Mouse (Mus musculus) MEL (cell line): ENCODE measurements around the gene Gm9922. TPM values are rescaled to one million over a fixed set of nuclear protein-coding genes. Genes with fewer than 3 reads are reported as not detected.

Source experiments
- DNase-seq: peaks from one replicate; pipeline ENCODE4 v3.0.0; 2011; ENCODE audit warnings: low read depth, low spot score
- H3K27ac ChIP-seq: 2 replicates; pipeline ENCODE4 v1.5.1; 2012; ENCODE audit warnings: low read depth, mild to moderate bottlenecking, control low read depth, low read length, moderate library complexity; ENCODE audit not compliant: control insufficient read depth
- H3K27me3 ChIP-seq, 2 experiments: fragments of 150-350 bp in 1 of 2; sonication (generic) in 1 of 2; 2 replicates each; pipeline ENCODE4 v1.6.1; 2012; ENCODE audit warnings: low read length in 2 of 2, mild to moderate bottlenecking in 2 of 2, improper control_type of control experiment in 1 of 2, moderate library complexity in 1 of 2; ENCODE audit not compliant: insufficient read depth in 2 of 2, control insufficient read depth in 1 of 2
- H3K36me3 ChIP-seq, 2 experiments: 2 replicates each; pipeline ENCODE4 v1.6.1; 2012 to 2014; ENCODE audit warnings: low read length in 2 of 2, improper control_type of control experiment in 1 of 2, inconsistent platforms in 1 of 2, mild to moderate bottlenecking in 1 of 2; ENCODE audit not compliant: insufficient read depth in 2 of 2, control insufficient read depth in 1 of 2
- H3K4me1 ChIP-seq, 2 experiments: fragments of 150-350 bp in 1 of 2; sonication (generic) in 1 of 2; 2 replicates each; pipeline ENCODE4 v1.6.1; 2012; ENCODE audit warnings: low read length in 2 of 2, improper control_type of control experiment in 1 of 2, mild to moderate bottlenecking in 1 of 2; ENCODE audit not compliant: insufficient read depth in 2 of 2, control insufficient read depth in 1 of 2
- H3K4me3 ChIP-seq, 2 experiments: fragments of 150-350 bp in 1 of 2; sonication (generic) in 1 of 2; 2 replicates each; pipeline ENCODE4 v1.5.1; 2012; ENCODE audit warnings: low read depth in 2 of 2, low read length in 2 of 2, mild to moderate bottlenecking in 2 of 2, moderate library complexity in 2 of 2, control low read depth in 1 of 2, improper control_type of control experiment in 1 of 2; ENCODE audit not compliant: control insufficient read depth in 1 of 2, insufficient read depth in 1 of 2
- H3K79me2 ChIP-seq: 2 replicates; pipeline ENCODE4 v1.6.1; 2012; ENCODE audit warnings: mild to moderate bottlenecking, low read length, moderate library complexity; ENCODE audit not compliant: control insufficient read depth, poor library complexity, insufficient read depth
- H3K9ac ChIP-seq: 2 replicates; pipeline ENCODE4 v1.6.1; 2012; ENCODE audit warnings: low read depth, mild to moderate bottlenecking, control low read depth, low read length, moderate library complexity; ENCODE audit not compliant: control insufficient read depth, poor library complexity, severe bottlenecking
- H3K9me3 ChIP-seq: fragments of 150-350 bp; sonication (generic); replicated peaks from 2 replicates; pipeline ENCODE4 v1.6.1; 2012; ENCODE audit warnings: mild to moderate bottlenecking, low read length, improper control_type of control experiment, moderate library complexity; ENCODE audit not compliant: insufficient read depth
- CHD1 ChIP-seq: IDR thresholded peaks from 2 replicates; pipeline ENCODE4 v1.6.1; 2012; ENCODE audit warnings: low read depth, mild to moderate bottlenecking, inconsistent platforms, low read length, improper control_type of control experiment
- CTCF ChIP-seq, 3 experiments: IDR thresholded peaks in 2 of 3; conservative IDR thresholded peaks in 1 of 3; 2 replicates each; pipeline ENCODE4 v1.5.1; 2011 to 2012; ENCODE audit warnings: low read length in 3 of 3, low read depth in 2 of 3, mild to moderate bottlenecking in 2 of 3, improper control_type of control experiment in 1 of 3, inconsistent platforms in 1 of 3, mixed read lengths in 1 of 3, moderate library complexity in 1 of 3; ENCODE audit not compliant: control insufficient read depth in 1 of 3, insufficient read depth in 1 of 3, poor library complexity in 1 of 3, severe bottlenecking in 1 of 3
- E2F4 ChIP-seq: IDR thresholded peaks from 2 replicates; pipeline ENCODE4 v1.6.1; 2011; ENCODE audit warnings: low read depth, low read length, improper control_type of control experiment, borderline replicate concordance
- EP300 ChIP-seq, 2 experiments: IDR thresholded peaks; 2 replicates each; pipeline ENCODE4 v1.6.1; 2011; ENCODE audit warnings: improper control_type of control experiment in 2 of 2, low read length in 2 of 2, low read depth in 1 of 2, mild to moderate bottlenecking in 1 of 2
- GABPA ChIP-seq: IDR thresholded peaks from 2 replicates; pipeline ENCODE4 v1.6.1; 2012; ENCODE audit warnings: low read depth, mild to moderate bottlenecking, inconsistent platforms, low read length, improper control_type of control experiment, moderate library complexity
- GATA1 ChIP-seq: IDR thresholded peaks from 2 replicates; pipeline ENCODE4 v1.6.1; 2011; ENCODE audit warnings: low read depth, low read length, improper control_type of control experiment
- KAT2A ChIP-seq: conservative IDR thresholded peaks from 2 replicates; pipeline ENCODE4 v1.6.1; 2012; ENCODE audit warnings: low read depth, low read length, improper control_type of control experiment, inconsistent platforms
- MAFK ChIP-seq: IDR thresholded peaks from 2 replicates; pipeline ENCODE4 v1.6.1; 2011; ENCODE audit warnings: low read depth, mild to moderate bottlenecking, low read length, improper control_type of control experiment, borderline replicate concordance
- MEF2A ChIP-seq: IDR thresholded peaks from 2 replicates; pipeline ENCODE4 v1.6.1; 2014; ENCODE audit warnings: low read depth, mild to moderate bottlenecking, inconsistent platforms, low read length, improper control_type of control experiment; ENCODE audit not compliant: poor library complexity, insufficient replicate concordance, severe bottlenecking; ENCODE audit errors: extremely low read depth
- MXI1 ChIP-seq: IDR thresholded peaks from 2 replicates; pipeline ENCODE4 v1.6.1; 2011; ENCODE audit warnings: mild to moderate bottlenecking, low read depth, low read length, improper control_type of control experiment
- MYB ChIP-seq: IDR thresholded peaks from 2 replicates; pipeline ENCODE4 v1.6.1; 2011; ENCODE audit warnings: mild to moderate bottlenecking, low read depth, low read length, improper control_type of control experiment
- NELFE ChIP-seq: IDR thresholded peaks from 2 replicates; pipeline ENCODE4 v1.6.1; 2011; ENCODE audit warnings: low read depth, low read length, improper control_type of control experiment
- POLR2A ChIP-seq, 2 experiments: IDR thresholded peaks; 2 replicates each; pipeline ENCODE4 v1.6.1; 2011 to 2012; ENCODE audit warnings: low read length in 2 of 2, mild to moderate bottlenecking in 2 of 2, control low read depth in 1 of 2, improper control_type of control experiment in 1 of 2, low read depth in 1 of 2, moderate library complexity in 1 of 2; ENCODE audit not compliant: control insufficient read depth in 1 of 2, insufficient read depth in 1 of 2, poor library complexity in 1 of 2
- POLR2AphosphoS2 ChIP-seq: IDR thresholded peaks from 2 replicates; pipeline ENCODE4 v1.6.1; 2011; ENCODE audit warnings: low read length, improper control_type of control experiment
- POLR2AphosphoS5 ChIP-seq: IDR thresholded peaks from 2 replicates; pipeline ENCODE4 v1.6.1; 2012; ENCODE audit warnings: low read depth, borderline replicate concordance, mild to moderate bottlenecking, inconsistent platforms, low read length, moderate library complexity, mixed read lengths
- RAD21 ChIP-seq: IDR thresholded peaks from 2 replicates; pipeline ENCODE4 v1.6.1; 2011; ENCODE audit warnings: mild to moderate bottlenecking, low read depth, low read length, improper control_type of control experiment
- SMC3 ChIP-seq: IDR thresholded peaks from 2 replicates; pipeline ENCODE4 v1.6.1; 2011; ENCODE audit warnings: low read depth, low read length, improper control_type of control experiment
- TAL1 ChIP-seq: IDR thresholded peaks from 2 replicates; pipeline ENCODE4 v1.6.1; 2012; ENCODE audit warnings: mild to moderate bottlenecking, inconsistent platforms, low read length, moderate library complexity, mixed read lengths
- TBP ChIP-seq: IDR thresholded peaks from 2 replicates; pipeline ENCODE4 v1.8.0; 2011; ENCODE audit warnings: low read depth, low read length, improper control_type of control experiment
- TCF12 ChIP-seq: IDR thresholded peaks from 2 replicates; pipeline ENCODE4 v1.6.1; 2014; ENCODE audit warnings: low read depth, mild to moderate bottlenecking, inconsistent platforms, low read length, improper control_type of control experiment, moderate library complexity
- USF1 ChIP-seq: IDR thresholded peaks from 2 replicates; pipeline ENCODE4 v1.6.1; 2014; ENCODE audit warnings: low read depth, mild to moderate bottlenecking, inconsistent platforms, low read length, improper control_type of control experiment, moderate library complexity
- ZC3H11A ChIP-seq: IDR thresholded peaks from 2 replicates; pipeline ENCODE4 v1.6.1; 2012; ENCODE audit warnings: low read depth, mild to moderate bottlenecking, inconsistent platforms, low read length, improper control_type of control experiment
- ZMIZ1 ChIP-seq: IDR thresholded peaks from 2 replicates; pipeline ENCODE4 v1.6.1; 2012; ENCODE audit warnings: low read depth, mild to moderate bottlenecking, inconsistent platforms, low read length, improper control_type of control experiment, moderate library complexity
- ZNF384 ChIP-seq: IDR thresholded peaks from 2 replicates; pipeline ENCODE4 v1.6.1; 2012; ENCODE audit warnings: low read depth, mild to moderate bottlenecking, inconsistent platforms, low read length, improper control_type of control experiment
- polyA plus RNA-seq, 2 experiments: library from polyadenylated mRNA; stranded (reverse) in 1 of 2; unstranded in 1 of 2; fragments of >175 nt in 1 of 2; fragments of >200 nt in 1 of 2; gene quantifications; 2 replicates each; pipeline versions ENCODE4 v1.2.1 to v1.2.4; 2012; ENCODE audit warnings: low replicate concordance in 2 of 2, low read depth in 1 of 2; ENCODE audit not compliant: insufficient read length in 2 of 2, insufficient read depth in 1 of 2, missing spikeins in 1 of 2
- total RNA-seq: library from RNA; depleted of rRNA; stranded (reverse); fragments of 300-350 nt; gene quantifications from 2 replicates; pipeline ENCODE4 v1.2.3, GENCODE M21; 2012

Gene Gm9922
- total and polyA plus RNA-seq, 3 experiments = not detected

DNA sequence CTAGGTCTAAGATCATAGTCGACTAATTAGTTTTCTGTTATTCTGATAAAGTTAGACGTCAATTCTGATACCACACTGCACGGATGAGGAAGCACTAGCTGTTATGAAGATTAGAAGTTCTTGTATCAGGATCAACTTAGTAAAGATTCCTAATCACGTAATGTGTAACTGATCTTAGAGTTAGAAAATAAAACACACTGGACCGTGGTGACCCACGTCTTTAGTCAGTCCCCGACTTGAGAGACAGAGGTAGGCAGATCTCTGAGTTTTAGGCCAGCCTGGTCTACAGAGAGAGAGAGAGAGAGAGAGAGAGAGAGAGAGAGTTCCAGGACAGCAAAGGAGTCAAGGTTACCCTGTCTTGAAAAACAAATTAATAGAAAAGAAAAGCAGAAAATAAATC, 18.8 kb upstream of the Gm9922 start:
- Histone ChIP-seq H3K27ac (no peak overlapping the region), H3K79me2 (no peaks in the 10 kb centered on the region), H3K4me1 (no peaks in the 10 kb centered on the region)

DNA sequence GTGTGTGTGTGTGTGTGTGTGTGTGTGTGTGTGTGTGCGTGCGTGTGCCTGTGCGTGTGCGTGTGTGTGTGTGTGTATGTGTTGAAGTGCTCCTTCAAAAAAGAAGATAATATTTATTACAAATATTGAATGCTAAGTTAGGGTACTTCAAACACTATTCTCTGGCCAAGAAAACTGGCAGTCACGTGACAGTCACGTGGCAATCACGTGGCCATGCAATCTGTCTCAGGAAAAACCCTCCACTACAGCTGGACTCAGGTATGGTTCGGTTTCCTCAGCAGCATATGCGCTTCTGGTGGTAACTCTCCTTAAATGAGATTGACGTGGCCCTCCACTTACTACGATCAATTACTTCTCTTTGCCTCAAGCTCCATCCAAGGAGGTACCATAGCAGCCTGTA, 18.2 kb upstream of the Gm9922 start:
- Histone ChIP-seq H3K27ac (no peak overlapping the region), H3K4me1 (no peaks in the 10 kb centered on the region)
- TF ChIP-seq ZMIZ1 (no peak), TAL1 (no peak), CHD1 (no peak), KAT2A (no peak), USF1 (peak; percentile 32; the same call in 1 of the 2 replicates), POLR2AphosphoS2 (no peak)
- TF ChIP-seq, all 39 proteins: peak for 1
- Histone ChIP-seq H3K36me3 (no peaks in the 10 kb centered on the region), H3K27me3 (no peaks in the 10 kb centered on the region), H3K79me2 (no peaks in the 10 kb centered on the region), H3K9ac (no peak overlapping the region), H3K9me3 (no peaks in the 10 kb centered on the region), H3K4me3 (no peak overlapping the region)
- DNase-seq = no peak

More for the DNA sequence above, 18.8 kb upstream of the Gm9922 start:
- DNase-seq = no peak
- no peak overlapping the region for H3K4me3 ChIP-seq
- no peaks in the 10 kb centered on the region for H3K9me3 ChIP-seq
- no peaks in the 10 kb centered on the region for H3K27me3 ChIP-seq
- H3K9ac ChIP-seq = no peak overlapping the region
- no peaks in the 10 kb centered on the region for H3K36me3 ChIP-seq
- no peak for TF ChIP-seq ZC3H11A
- TF ChIP-seq MAFK = no peak
- no peak for TF ChIP-seq GABPA
- TF ChIP-seq MYB = no peak
- TF ChIP-seq TBP = no peak
- no peak for TF ChIP-seq ZMIZ1
- no peak for TF ChIP-seq E2F4
- TF ChIP-seq NELFE = no peak
- no peak for TF ChIP-seq GATA1
- TF ChIP-seq MXI1 = no peak
- TF ChIP-seq CHD1 = no peak
- TF ChIP-seq POLR2AphosphoS2 = no peak
- no peak for TF ChIP-seq SMC3
- TF ChIP-seq RAD21 = no peak

DNA sequence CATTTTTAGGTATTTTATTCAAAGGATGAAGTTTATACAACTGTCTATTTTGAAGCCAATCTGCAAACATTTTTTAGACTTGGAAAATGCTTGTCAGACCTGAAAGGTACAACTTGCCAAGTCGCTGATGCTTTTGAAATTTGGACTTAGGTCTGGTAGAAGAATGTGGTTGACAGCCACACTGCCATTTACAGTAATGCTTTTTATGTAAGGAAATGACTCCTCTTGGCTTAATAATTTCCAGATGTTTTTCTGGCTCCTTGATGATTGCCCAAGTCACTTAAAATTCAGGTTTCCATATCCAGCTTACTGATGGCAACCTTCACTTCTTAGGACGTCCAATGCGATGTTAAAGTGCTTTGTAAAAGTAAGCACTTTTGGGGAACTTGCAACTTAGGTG, 17.0 kb upstream of the Gm9922 start:
- Histone ChIP-seq H3K27ac (no peak overlapping the region), H3K9me3 (no peaks in the 10 kb centered on the region), H3K79me2 (no peaks in the 10 kb centered on the region)
- no peak for DNase-seq
- TF ChIP-seq POLR2A (IDR thresholded peaks at IDR 0.05; ENCODE audit: control insufficient read depth in 1 of 2, insufficient read depth in 1 of 2, low read depth in 1 of 2, low read length in 2 of 2, poor library complexity in 1 of 2) (no peak), TCF12 (no peak), POLR2AphosphoS5 (no peak), POLR2AphosphoS2 (no peak), TBP (no peak), ZNF384 (no peak), MEF2A (no peak), CHD1 (no peak), CTCF (IDR thresholded peaks at IDR 0.05 in 2 of 3, conservative IDR thresholded peaks at IDR 0.05 in 1 of 3; ENCODE audit: control insufficient read depth in 1 of 3, insufficient read depth in 1 of 3, low read depth in 2 of 3, low read length in 3 of 3, poor library complexity in 1 of 3, severe bottlenecking in 1 of 3) (no peak), EP300 (IDR thresholded peaks at IDR 0.05; ENCODE audit: low read depth in 1 of 2, low read length in 2 of 2) (no peak)
- TF ChIP-seq, all 39 proteins: peak for 0
- Histone ChIP-seq H3K27me3 (no peaks in the 10 kb centered on the region), H3K36me3 (no peaks in the 10 kb centered on the region), H3K9ac (no peak overlapping the region), H3K4me3 (no peak overlapping the region), H3K4me1 (no peaks in the 10 kb centered on the region)
